Mouse (Mus musculus) neural tube, embryonic 10.5 days (tissue): ENCODE results near the gene Zfp423.

Experiments used
- DNase-seq: peaks from one replicate; pipeline ENCODE4 v3.0.0-alpha.2; 2017; ENCODE audit warnings: low spot score; ENCODE audit errors: extremely low spot score

Gene Zfp423

DNA sequence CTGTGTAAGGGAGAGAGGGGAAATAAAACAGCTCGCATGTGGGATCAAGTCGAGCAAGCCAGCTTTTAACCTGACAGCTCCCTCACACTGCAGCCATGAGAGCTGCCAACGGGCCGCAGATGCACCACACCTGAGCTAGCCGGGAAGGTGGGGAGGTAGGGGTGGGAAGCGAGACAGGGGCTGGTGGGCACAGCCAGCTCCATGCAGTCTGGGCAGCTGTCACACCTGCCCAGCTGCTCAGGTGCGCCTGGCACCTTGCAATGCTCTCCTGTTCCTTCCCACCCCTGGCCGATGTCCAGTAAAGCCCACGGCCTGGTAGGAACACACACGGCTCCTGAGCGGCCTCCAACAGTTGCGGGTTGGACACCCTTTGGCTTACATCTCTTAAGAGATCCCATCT lies 338.2 kb downstream of the Zfp423 start:
- DNase-seq, result no peak

DNA sequence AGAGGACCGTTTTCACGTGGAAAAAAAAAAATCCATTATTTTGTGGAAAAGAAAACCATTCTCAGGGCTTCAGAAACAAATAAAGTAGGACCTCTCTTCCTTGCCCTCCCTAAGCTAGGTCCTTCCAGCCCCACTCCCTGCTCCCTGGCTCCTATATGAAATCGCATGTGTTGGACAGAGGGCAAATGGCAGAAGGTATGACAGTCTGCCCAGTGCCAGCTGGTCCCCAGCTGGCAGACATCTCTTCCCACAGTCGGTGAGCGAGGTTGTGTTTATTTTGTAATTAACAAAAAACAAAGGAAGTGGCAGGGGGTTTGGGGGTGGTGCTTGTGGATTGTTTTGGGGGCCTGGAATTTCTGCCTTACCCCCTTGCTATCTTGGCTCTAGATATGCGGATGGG lies 339.2 kb downstream of the Zfp423 start:
- DNase-seq, result no peak

DNA sequence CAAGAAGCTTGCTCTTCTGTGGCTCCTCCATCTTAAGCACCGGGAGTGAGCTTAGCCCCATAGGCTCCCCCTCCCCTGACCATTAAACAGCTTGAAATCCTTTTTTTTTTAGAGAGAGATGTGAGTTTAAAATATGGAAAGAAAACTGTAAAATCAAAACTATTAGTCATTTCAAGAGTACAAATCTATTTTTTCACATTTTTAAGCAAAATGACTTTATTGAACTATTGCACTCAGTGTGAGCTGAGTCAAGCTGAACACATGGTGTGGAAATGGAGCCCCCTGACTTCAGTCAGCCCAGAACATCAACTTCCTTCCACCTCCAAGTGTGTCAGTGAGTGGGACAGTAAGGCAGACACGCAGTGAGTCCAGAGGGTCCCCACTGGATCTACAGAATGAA lies 339.9 kb downstream of the Zfp423 start:
- no peak for DNase-seq

DNA sequence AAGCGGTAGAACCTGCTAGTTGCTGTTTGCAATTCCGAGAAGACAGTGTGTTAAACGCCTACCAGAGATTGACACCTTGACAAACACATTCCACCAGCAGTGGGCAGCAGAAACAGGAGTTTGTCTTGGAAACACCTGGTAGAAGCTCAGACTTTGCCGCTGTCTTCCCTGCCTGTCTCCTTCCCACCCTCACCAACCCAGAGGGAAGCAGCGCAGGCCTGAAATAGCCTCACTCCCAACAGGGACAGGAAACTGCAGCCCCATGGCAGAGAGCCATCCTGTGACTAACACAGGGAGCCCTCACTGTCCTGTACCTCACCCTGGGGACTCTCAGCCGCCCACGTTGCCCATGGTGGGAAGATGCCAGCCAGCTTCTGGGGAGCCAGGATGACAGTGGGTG lies 340.3 kb downstream of the Zfp423 start:
- no peak for DNase-seq

DNA sequence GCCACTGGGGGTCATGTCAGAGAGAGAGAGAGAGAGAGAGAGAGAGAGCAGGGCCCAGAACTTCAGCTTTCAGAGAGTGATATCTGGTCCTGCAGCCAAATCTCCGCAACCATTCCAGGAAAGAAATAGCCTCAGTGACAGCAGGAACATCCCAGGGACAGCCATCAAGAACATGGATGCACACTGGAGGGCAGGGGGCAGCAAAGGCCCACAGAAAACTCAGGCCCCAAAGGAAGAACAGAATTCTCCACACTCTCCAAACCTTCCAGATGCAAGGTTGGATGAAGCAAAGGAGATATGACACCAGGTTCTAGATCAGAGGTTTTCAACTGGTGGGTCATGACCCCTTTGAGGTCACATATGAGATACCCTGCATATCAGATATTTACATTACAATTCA lies 345.7 kb downstream of the Zfp423 start:
- DNase-seq, result no peak
